Mouse (Mus musculus): ENCODE data around the gene Srrd. TPM values are rescaled to one million over a fixed set of nuclear protein-coding genes. Genes with fewer than 3 reads are reported as not detected.

Srrd gene
- polyA plus RNA-seq, 1 experiment from 2014 or later: 36.5 TPM

- Histone ChIP-seq H3K27ac (ENCODE audit: low read depth, low read length) (no peak overlapping the region), H3K9me3 (ENCODE audit: control insufficient read depth, low read length) (no peaks in the 10 kb centered on the region), H3K9ac (ENCODE audit: low read depth, low read length) (no peak overlapping the region), H3K4me3 (ENCODE audit: low read depth, low read length) (no peak overlapping the region), H3K36me3 (ENCODE audit: control insufficient read depth, insufficient read depth, low read length) (peaks cover 6% of the 10 kb centered on the region; the same call in 1 of the 2 replicates), H3K4me2 (no peak overlapping the region), H3K4me1 (replicated peaks; ENCODE audit: control insufficient read depth, insufficient read depth, low read length) (peaks cover 12% of the 10 kb centered on the region), H3K27me3 (replicated peaks; ENCODE audit: control insufficient read depth, insufficient read depth, low read length) (no peaks in the 10 kb centered on the region)
- no peak for ATAC-seq (replicated peaks; ENCODE audit: low FRiP score)
- WGBS: 76% methylated on average over 11 of the region's 11 CpGs
- no peak for DNase-seq (ENCODE audit: low spot score)
Measured at GRCm38 (mm10) chr5:112381154-112381553, 38.3 kb upstream of the Srrd start.

GRCm38 (mm10) chr5:112378716-112379115 lies 35.9 kb upstream of the Srrd start:
- H3K4me3 ChIP-seq (ENCODE audit: low read depth, low read length): no peak overlapping the region
- ATAC-seq (replicated peaks; ENCODE audit: low FRiP score) (no peak), DNase-seq (ENCODE audit: low spot score) (no peak)
- 75% methylated on average over 6 of the region's 6 CpGs for WGBS
- H3K27me3 ChIP-seq (replicated peaks; ENCODE audit: control insufficient read depth, insufficient read depth, low read length): no peaks in the 10 kb centered on the region
- peaks cover 11% of the 10 kb centered on the region; the same call in 1 of the 2 replicates for H3K36me3 ChIP-seq (ENCODE audit: control insufficient read depth, insufficient read depth, low read length)
- H3K9ac ChIP-seq (ENCODE audit: low read depth, low read length): no peak overlapping the region
- H3K4me2 ChIP-seq: no peak overlapping the region
- no peak overlapping the region for H3K27ac ChIP-seq (ENCODE audit: low read depth, low read length)
- H3K9me3 ChIP-seq (ENCODE audit: control insufficient read depth, low read length): no peaks in the 10 kb centered on the region
- peaks cover 5% of the 10 kb centered on the region for H3K4me1 ChIP-seq (replicated peaks; ENCODE audit: control insufficient read depth, insufficient read depth, low read length)

- Histone ChIP-seq H3K4me2 (no peak overlapping the region), H3K27ac (ENCODE audit: low read depth, low read length) (no peak overlapping the region), H3K4me3 (ENCODE audit: low read depth, low read length) (no peak overlapping the region), H3K9ac (ENCODE audit: low read depth, low read length) (no peak overlapping the region), H3K4me1 (replicated peaks; ENCODE audit: control insufficient read depth, insufficient read depth, low read length) (peaks cover 5% of the 10 kb centered on the region; the same call in 1 of the 2 replicates), H3K36me3 (ENCODE audit: control insufficient read depth, insufficient read depth, low read length) (peaks cover 14% of the 10 kb centered on the region; the same call in 1 of the 2 replicates), H3K27me3 (replicated peaks; ENCODE audit: control insufficient read depth, insufficient read depth, low read length) (no peaks in the 10 kb centered on the region), H3K9me3 (ENCODE audit: control insufficient read depth, low read length) (no peaks in the 10 kb centered on the region)
- no peak for DNase-seq (ENCODE audit: low spot score)
- WGBS: 100% methylated on average over 1 of the region's 1 CpGs
- no peak for ATAC-seq (replicated peaks; ENCODE audit: low FRiP score)
Measured at GRCm38 (mm10) chr5:112377380-112377779, 34.5 kb upstream of the Srrd start.

- ATAC-seq (replicated peaks; ENCODE audit: low FRiP score) (peak; percentile 56), DNase-seq (ENCODE audit: low spot score) (no peak)
- Histone ChIP-seq H3K4me2 (no peak overlapping the region), H3K36me3 (ENCODE audit: control insufficient read depth, insufficient read depth, low read length) (peaks cover 15% of the 10 kb centered on the region; the same call in 1 of the 2 replicates), H3K9ac (ENCODE audit: low read depth, low read length) (no peak overlapping the region), H3K4me3 (ENCODE audit: low read depth, low read length) (no peak overlapping the region), H3K27me3 (replicated peaks; ENCODE audit: control insufficient read depth, insufficient read depth, low read length) (no peaks in the 10 kb centered on the region), H3K4me1 (replicated peaks; ENCODE audit: control insufficient read depth, insufficient read depth, low read length) (peaks cover 5% of the 10 kb centered on the region; the same call in 1 of the 2 replicates), H3K27ac (ENCODE audit: low read depth, low read length) (no peak overlapping the region), H3K9me3 (ENCODE audit: control insufficient read depth, low read length) (no peaks in the 10 kb centered on the region)
- 80% methylated on average over 4 of the region's 4 CpGs for WGBS
Measured at GRCm38 (mm10) chr5:112376111-112376510, 33.3 kb upstream of the Srrd start.

- 84% methylated on average over 7 of the region's 7 CpGs for WGBS
- H3K4me3 ChIP-seq (ENCODE audit: low read depth, low read length): no peak overlapping the region
- H3K9ac ChIP-seq (ENCODE audit: low read depth, low read length): no peak overlapping the region
- DNase-seq (ENCODE audit: low spot score): no peak
- ATAC-seq (replicated peaks; ENCODE audit: low FRiP score): no peak
- H3K4me1 ChIP-seq (replicated peaks; ENCODE audit: control insufficient read depth, insufficient read depth, low read length): peaks cover 5% of the 10 kb centered on the region; the same call in 1 of the 2 replicates
- H3K27me3 ChIP-seq (replicated peaks; ENCODE audit: control insufficient read depth, insufficient read depth, low read length): no peaks in the 10 kb centered on the region
- H3K36me3 ChIP-seq (ENCODE audit: control insufficient read depth, insufficient read depth, low read length): peaks cover 19% of the 10 kb centered on the region; the same call in 1 of the 2 replicates
- H3K9me3 ChIP-seq (ENCODE audit: control insufficient read depth, low read length): no peaks in the 10 kb centered on the region
- no peak overlapping the region for H3K27ac ChIP-seq (ENCODE audit: low read depth, low read length)
- no peak overlapping the region for H3K4me2 ChIP-seq
Measured at GRCm38 (mm10) chr5:112371933-112372332, 29.1 kb upstream of the Srrd start.

GRCm38 (mm10) chr5:112370236-112370813 lies 27.5 kb upstream of the Srrd start:
- Histone ChIP-seq H3K36me3 (ENCODE audit: control insufficient read depth, insufficient read depth, low read length) (peaks cover 19% of the 10 kb centered on the region; the same call in 1 of the 2 replicates), H3K9ac (ENCODE audit: low read depth, low read length) (no peak overlapping the region), H3K27me3 (replicated peaks; ENCODE audit: control insufficient read depth, insufficient read depth, low read length) (no peaks in the 10 kb centered on the region), H3K4me2 (no peak overlapping the region), H3K4me3 (ENCODE audit: low read depth, low read length) (no peak overlapping the region), H3K9me3 (ENCODE audit: control insufficient read depth, low read length) (no peaks in the 10 kb centered on the region), H3K27ac (ENCODE audit: low read depth, low read length) (no peak overlapping the region), H3K4me1 (replicated peaks; ENCODE audit: control insufficient read depth, insufficient read depth, low read length) (no peaks in the 10 kb centered on the region)
- 92% methylated on average over 12 of the region's 12 CpGs for WGBS
- DNase-seq (ENCODE audit: low spot score) (no peak), ATAC-seq (replicated peaks; ENCODE audit: low FRiP score) (no peak)

GRCm38 (mm10) chr5:112369326-112369725 lies 26.5 kb upstream of the Srrd start:
- Histone ChIP-seq H3K4me1 (replicated peaks; ENCODE audit: control insufficient read depth, insufficient read depth, low read length) (no peaks in the 10 kb centered on the region), H3K27ac (ENCODE audit: low read depth, low read length) (no peak overlapping the region), H3K4me3 (ENCODE audit: low read depth, low read length) (no peak overlapping the region), H3K4me2 (no peak overlapping the region), H3K9me3 (ENCODE audit: control insufficient read depth, low read length) (no peaks in the 10 kb centered on the region), H3K27me3 (replicated peaks; ENCODE audit: control insufficient read depth, insufficient read depth, low read length) (no peaks in the 10 kb centered on the region), H3K9ac (ENCODE audit: low read depth, low read length) (no peak overlapping the region), H3K36me3 (ENCODE audit: control insufficient read depth, insufficient read depth, low read length) (peaks cover 22% of the 10 kb centered on the region; the same call in 1 of the 2 replicates)
- DNase-seq (ENCODE audit: low spot score) (no peak), ATAC-seq (replicated peaks; ENCODE audit: low FRiP score) (no peak)
- 91% methylated on average over 13 of the region's 13 CpGs for WGBS

- Histone ChIP-seq H3K27me3 (replicated peaks; ENCODE audit: control insufficient read depth, insufficient read depth, low read length) (no peaks in the 10 kb centered on the region), H3K4me3 (ENCODE audit: low read depth, low read length) (no peak overlapping the region), H3K4me2 (no peak overlapping the region), H3K36me3 (ENCODE audit: control insufficient read depth, insufficient read depth, low read length) (peaks cover 19% of the 10 kb centered on the region; the same call in 1 of the 2 replicates), H3K9me3 (ENCODE audit: control insufficient read depth, low read length) (no peaks in the 10 kb centered on the region), H3K27ac (ENCODE audit: low read depth, low read length) (no peak overlapping the region), H3K9ac (ENCODE audit: low read depth, low read length) (no peak overlapping the region), H3K4me1 (replicated peaks; ENCODE audit: control insufficient read depth, insufficient read depth, low read length) (no peaks in the 10 kb centered on the region)
- ATAC-seq (replicated peaks; ENCODE audit: low FRiP score) (no peak), DNase-seq (ENCODE audit: low spot score) (no peak)
- WGBS: 88% methylated on average over 10 of the region's 10 CpGs
Measured at GRCm38 (mm10) chr5:112368666-112369065, 25.8 kb upstream of the Srrd start.

- Histone ChIP-seq H3K36me3 (ENCODE audit: control insufficient read depth, insufficient read depth, low read length) (peaks cover 22% of the 10 kb centered on the region; the same call in 1 of the 2 replicates), H3K9me3 (ENCODE audit: control insufficient read depth, low read length) (no peaks in the 10 kb centered on the region), H3K27me3 (replicated peaks; ENCODE audit: control insufficient read depth, insufficient read depth, low read length) (no peaks in the 10 kb centered on the region), H3K27ac (ENCODE audit: low read depth, low read length) (no peak overlapping the region), H3K4me2 (no peak overlapping the region), H3K4me1 (replicated peaks; ENCODE audit: control insufficient read depth, insufficient read depth, low read length) (no peaks in the 10 kb centered on the region), H3K4me3 (ENCODE audit: low read depth, low read length) (no peak overlapping the region), H3K9ac (ENCODE audit: low read depth, low read length) (no peak overlapping the region)
- WGBS: 83% methylated on average over 12 of the region's 12 CpGs
- DNase-seq (ENCODE audit: low spot score) (no peak), ATAC-seq (replicated peaks; ENCODE audit: low FRiP score) (no peak)
Measured at GRCm38 (mm10) chr5:112367929-112368328, 25.1 kb upstream of the Srrd start.

Data from liver, embryonic 11.5 days (tissue).